Mouse (Mus musculus): ENCODE data around the gene Cnot2. TPM values are rescaled to one million over a fixed set of nuclear protein-coding genes. Genes with fewer than 3 reads are reported as not detected.

Gene Cnot2
- polyA plus RNA-seq, 1 experiment: 19.2 TPM

GRCm38 (mm10) chr10:116470306-116470925 lies 110.9 kb downstream of the Cnot2 start:
- H3K36me3 ChIP-seq (ENCODE audit: control insufficient read depth, insufficient read depth, low read length): no peaks in the 10 kb centered on the region
- TF ChIP-seq POLR2A (IDR thresholded peaks at IDR 0.05; ENCODE audit: low read depth, low read length) (no peak), CTCF (IDR thresholded peaks at IDR 0.05; ENCODE audit: extremely low read depth, insufficient read length, insufficient replicate concordance, low read depth, low read length) (no peak)
- H3K27ac ChIP-seq (ENCODE audit: insufficient read depth, low read depth, low read length): no peak overlapping the region
- H3K27me3 ChIP-seq (ENCODE audit: control insufficient read depth, insufficient read depth, low read length): peaks cover 31% of the 10 kb centered on the region
- WGBS: 85% methylated on average over 11 of the region's 11 CpGs
- H3K4me1 ChIP-seq (ENCODE audit: control insufficient read depth, insufficient read depth, insufficient read length, low read length): peaks cover 7% of the 10 kb centered on the region
- no peak overlapping the region for H3K4me3 ChIP-seq (ENCODE audit: low read depth, low read length)

DNA sequence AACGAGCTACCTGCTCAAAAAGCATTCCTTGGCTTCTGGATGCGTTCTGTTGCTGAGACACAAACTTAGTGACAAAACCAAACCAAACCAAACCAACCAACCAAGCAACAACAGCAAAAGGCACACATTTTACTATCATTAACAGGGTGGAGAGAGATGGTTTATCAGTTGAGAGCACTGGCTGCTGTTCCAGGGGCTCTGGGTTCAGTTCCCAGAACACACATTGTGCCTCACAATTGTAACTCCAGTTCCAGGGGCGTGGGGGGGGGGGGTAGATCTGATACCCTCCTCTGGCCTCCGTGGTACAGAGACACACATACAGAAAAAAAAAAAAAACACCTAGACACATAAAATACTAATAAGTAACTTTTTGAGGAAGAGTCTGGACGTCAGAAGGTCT lies 113.2 kb downstream of the Cnot2 start:
- TF ChIP-seq POLR2A (IDR thresholded peaks at IDR 0.05; ENCODE audit: low read depth, low read length): no peak
- no peak for TF ChIP-seq CTCF (IDR thresholded peaks at IDR 0.05; ENCODE audit: extremely low read depth, insufficient read length, insufficient replicate concordance, low read depth, low read length)
- Histone ChIP-seq H3K4me3 (ENCODE audit: low read depth, low read length) (no peak overlapping the region), H3K4me1 (ENCODE audit: control insufficient read depth, insufficient read depth, insufficient read length, low read length) (peaks cover 3% of the 10 kb centered on the region), H3K27me3 (ENCODE audit: control insufficient read depth, insufficient read depth, low read length) (peaks cover 15% of the 10 kb centered on the region), H3K36me3 (ENCODE audit: control insufficient read depth, insufficient read depth, low read length) (no peaks in the 10 kb centered on the region), H3K27ac (ENCODE audit: insufficient read depth, low read depth, low read length) (no peak overlapping the region)
- WGBS: 68% methylated on average over 5 of the region's 5 CpGs

GRCm38 (mm10) chr10:116463753-116464345 lies 117.5 kb downstream of the Cnot2 start:
- peak; percentile 43; the same call in 1 of the 2 replicates for TF ChIP-seq CTCF (IDR thresholded peaks at IDR 0.05; ENCODE audit: extremely low read depth, insufficient read length, insufficient replicate concordance, low read depth, low read length)
- TF ChIP-seq POLR2A (IDR thresholded peaks at IDR 0.05; ENCODE audit: low read depth, low read length): no peak
- Histone ChIP-seq H3K4me3 (ENCODE audit: low read depth, low read length) (no peak overlapping the region), H3K4me1 (ENCODE audit: control insufficient read depth, insufficient read depth, insufficient read length, low read length) (no peaks in the 10 kb centered on the region), H3K27ac (ENCODE audit: insufficient read depth, low read depth, low read length) (no peak overlapping the region), H3K36me3 (ENCODE audit: control insufficient read depth, insufficient read depth, low read length) (no peaks in the 10 kb centered on the region), H3K27me3 (ENCODE audit: control insufficient read depth, insufficient read depth, low read length) (no peaks in the 10 kb centered on the region)
- WGBS: 91% methylated on average over 12 of the region's 12 CpGs

DNA sequence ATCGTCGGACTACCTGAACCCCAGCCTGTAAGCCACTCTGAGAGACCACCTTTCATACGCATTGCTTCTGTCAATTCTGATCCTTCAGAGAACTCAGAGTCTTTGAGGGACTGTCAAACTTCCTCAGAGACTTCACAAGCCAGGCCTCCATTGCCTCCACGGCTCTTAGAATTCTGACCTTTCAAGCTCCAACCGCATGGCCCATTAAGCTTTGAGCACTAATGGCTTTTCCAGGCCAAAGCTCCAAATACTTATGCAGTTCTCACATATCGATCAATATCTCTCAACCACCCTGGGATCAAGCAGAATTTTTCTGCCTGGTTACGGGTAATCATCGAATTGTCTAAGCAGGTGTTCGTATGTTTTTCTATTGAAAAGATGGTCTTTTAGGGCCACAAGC lies 119.9 kb downstream of the Cnot2 start:
- Histone ChIP-seq H3K4me1 (ENCODE audit: control insufficient read depth, insufficient read depth, insufficient read length, low read length) (no peaks in the 10 kb centered on the region), H3K4me3 (ENCODE audit: low read depth, low read length) (no peak overlapping the region), H3K36me3 (ENCODE audit: control insufficient read depth, insufficient read depth, low read length) (no peaks in the 10 kb centered on the region), H3K27ac (ENCODE audit: insufficient read depth, low read depth, low read length) (no peak overlapping the region), H3K27me3 (ENCODE audit: control insufficient read depth, insufficient read depth, low read length) (no peaks in the 10 kb centered on the region)
- 93% methylated on average over 9 of the region's 9 CpGs for WGBS
- TF ChIP-seq POLR2A (IDR thresholded peaks at IDR 0.05; ENCODE audit: low read depth, low read length): no peak
- no peak for TF ChIP-seq CTCF (IDR thresholded peaks at IDR 0.05; ENCODE audit: extremely low read depth, insufficient read length, insufficient replicate concordance, low read depth, low read length)

GRCm38 (mm10) chr10:116458786-116459185 lies 122.5 kb downstream of the Cnot2 start:
- no peaks in the 10 kb centered on the region for H3K4me1 ChIP-seq (ENCODE audit: control insufficient read depth, insufficient read depth, insufficient read length, low read length)
- no peaks in the 10 kb centered on the region for H3K36me3 ChIP-seq (ENCODE audit: control insufficient read depth, insufficient read depth, low read length)
- TF ChIP-seq CTCF (IDR thresholded peaks at IDR 0.05; ENCODE audit: extremely low read depth, insufficient read length, insufficient replicate concordance, low read depth, low read length) (no peak), POLR2A (IDR thresholded peaks at IDR 0.05; ENCODE audit: low read depth, low read length) (no peak)
- WGBS: 91% methylated on average over 9 of the region's 9 CpGs
- no peak overlapping the region for H3K27ac ChIP-seq (ENCODE audit: insufficient read depth, low read depth, low read length)
- H3K27me3 ChIP-seq (ENCODE audit: control insufficient read depth, insufficient read depth, low read length): no peaks in the 10 kb centered on the region
- no peak overlapping the region for H3K4me3 ChIP-seq (ENCODE audit: low read depth, low read length)

GRCm38 (mm10) chr10:116452771-116453170 lies 128.5 kb downstream of the Cnot2 start:
- no peaks in the 10 kb centered on the region for H3K4me1 ChIP-seq (ENCODE audit: control insufficient read depth, insufficient read depth, insufficient read length, low read length)
- H3K27ac ChIP-seq (ENCODE audit: insufficient read depth, low read depth, low read length): no peak overlapping the region
- 94% methylated on average over 7 of the region's 7 CpGs for WGBS
- H3K36me3 ChIP-seq (ENCODE audit: control insufficient read depth, insufficient read depth, low read length): no peaks in the 10 kb centered on the region
- H3K4me3 ChIP-seq (ENCODE audit: low read depth, low read length): no peak overlapping the region
- no peak for TF ChIP-seq CTCF (IDR thresholded peaks at IDR 0.05; ENCODE audit: extremely low read depth, insufficient read length, insufficient replicate concordance, low read depth, low read length)
- TF ChIP-seq POLR2A (IDR thresholded peaks at IDR 0.05; ENCODE audit: low read depth, low read length): no peak
- H3K27me3 ChIP-seq (ENCODE audit: control insufficient read depth, insufficient read depth, low read length): no peaks in the 10 kb centered on the region

DNA sequence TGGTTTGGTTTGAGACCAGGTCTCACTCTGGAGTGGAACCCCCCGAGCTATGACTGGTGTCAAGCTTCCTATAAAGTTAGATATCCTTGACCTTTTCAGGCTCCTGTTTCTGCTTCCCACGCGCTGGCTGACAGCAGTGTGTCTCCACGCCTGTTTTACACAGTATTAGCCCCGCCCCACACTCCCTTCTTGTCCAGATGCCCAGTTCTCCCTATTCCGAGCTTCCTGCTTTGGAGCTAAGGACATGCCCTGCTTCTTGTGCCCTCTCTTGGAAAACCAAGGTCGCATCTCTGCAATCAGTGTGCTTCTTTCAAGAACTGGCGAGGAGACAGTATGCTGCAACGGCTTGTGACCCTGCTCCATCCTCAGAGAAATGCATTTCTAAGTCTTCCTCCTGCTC lies 130.7 kb downstream of the Cnot2 start:
- Histone ChIP-seq H3K27ac (ENCODE audit: insufficient read depth, low read depth, low read length) (no peak overlapping the region), H3K4me3 (ENCODE audit: low read depth, low read length) (no peak overlapping the region), H3K4me1 (ENCODE audit: control insufficient read depth, insufficient read depth, insufficient read length, low read length) (no peaks in the 10 kb centered on the region), H3K27me3 (ENCODE audit: control insufficient read depth, insufficient read depth, low read length) (no peaks in the 10 kb centered on the region), H3K36me3 (ENCODE audit: control insufficient read depth, insufficient read depth, low read length) (no peaks in the 10 kb centered on the region)
- TF ChIP-seq CTCF (IDR thresholded peaks at IDR 0.05; ENCODE audit: extremely low read depth, insufficient read length, insufficient replicate concordance, low read depth, low read length): no peak
- TF ChIP-seq POLR2A (IDR thresholded peaks at IDR 0.05; ENCODE audit: low read depth, low read length): no peak
- 54% methylated on average over 9 of the region's 9 CpGs for WGBS

All from small intestine, adult 2 months (tissue).